Mouse (Mus musculus) monocyte, adult 2 months (primary cell): ENCODE measurements at regions not wholly inside any gene's neighbourhood (a gene's known extent, or its start where the extent isn't known, plus 50 kb on each side); places are given as distances from the start of the nearest gene placed in this dataset.

Source experiments
- DNase-seq, 2 experiments: peaks; one replicate each; pipeline ENCODE4 v3.0.0; 2022; ENCODE audit warnings: low spot score in 2 of 2, low read depth in 1 of 2

DNA sequence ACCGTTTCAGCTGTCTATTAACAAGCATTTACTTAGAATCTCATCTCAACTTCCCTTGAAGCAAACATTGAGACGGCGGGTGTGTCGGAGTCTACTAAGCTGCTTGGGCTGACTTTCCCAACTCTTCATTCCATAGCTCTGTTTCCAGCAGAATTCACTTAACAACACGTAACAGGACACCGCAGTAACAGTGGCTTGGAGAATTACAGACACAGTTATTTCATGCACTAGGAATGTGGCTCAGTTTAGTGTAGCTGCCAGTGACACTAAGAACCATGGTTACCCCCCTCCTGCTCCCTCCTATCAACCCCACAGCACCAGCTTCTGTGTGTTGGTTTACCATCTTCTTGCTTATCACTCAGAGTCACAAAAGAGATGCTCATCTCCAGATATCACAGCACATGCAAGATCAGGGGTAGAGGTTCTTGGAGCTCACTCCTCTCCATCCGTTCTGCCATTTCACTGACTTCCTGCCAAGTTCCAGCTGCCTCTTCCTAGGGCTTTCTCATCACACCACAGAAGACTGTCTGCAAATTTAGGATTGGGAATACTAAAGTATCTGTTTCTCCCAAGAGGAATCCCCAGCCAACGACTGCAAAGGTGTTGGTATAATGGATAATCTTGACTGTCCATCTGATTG, 90.7 kb downstream of the Banf2 start:
- DNase-seq: no peak

DNA sequence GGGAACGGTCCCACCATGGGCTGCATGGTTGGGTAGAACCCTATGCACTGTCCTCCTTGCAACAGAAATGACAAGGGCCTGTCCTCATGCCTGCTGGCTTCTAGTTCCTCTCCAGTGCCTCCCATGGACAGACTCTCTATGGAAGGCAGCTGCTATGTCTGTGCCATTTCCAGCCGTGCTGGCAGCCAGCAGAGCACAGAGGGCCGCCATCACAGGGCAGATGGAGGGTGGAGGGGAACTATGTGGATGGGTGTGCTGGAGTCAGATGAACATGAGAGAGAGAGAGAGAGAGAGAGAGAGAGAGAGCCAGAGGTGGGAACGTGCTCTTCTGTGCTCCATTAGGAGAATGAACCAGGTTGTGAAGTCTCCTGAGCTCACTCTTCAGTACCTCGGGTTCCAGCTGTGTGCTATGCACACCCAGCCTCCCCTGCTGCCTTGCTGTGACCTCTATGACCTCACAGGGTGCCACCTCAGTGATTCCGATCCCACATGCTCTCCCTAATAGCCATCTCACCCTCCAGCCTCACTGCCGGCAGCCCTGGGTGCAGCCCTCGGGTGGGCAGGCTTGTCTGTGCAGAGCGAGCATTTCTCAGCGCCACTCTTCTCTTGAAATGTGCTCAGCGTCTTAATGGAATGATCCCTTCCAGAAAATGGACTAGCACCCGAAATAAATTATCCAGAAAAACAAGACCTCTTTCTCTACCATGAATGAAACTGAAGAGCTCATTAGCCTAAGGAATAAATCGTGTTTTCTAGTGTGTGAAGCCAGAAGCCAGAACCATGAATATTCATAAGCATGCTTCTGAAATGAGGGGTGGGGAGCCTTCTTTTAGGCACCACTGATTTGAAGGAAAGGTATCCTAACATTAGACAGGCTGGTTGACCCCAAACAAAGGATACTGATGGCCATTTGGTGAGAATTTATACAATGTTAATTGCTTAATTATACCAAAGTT, 94.5 kb downstream of the Banf2 start:
- no peak for DNase-seq

DNA sequence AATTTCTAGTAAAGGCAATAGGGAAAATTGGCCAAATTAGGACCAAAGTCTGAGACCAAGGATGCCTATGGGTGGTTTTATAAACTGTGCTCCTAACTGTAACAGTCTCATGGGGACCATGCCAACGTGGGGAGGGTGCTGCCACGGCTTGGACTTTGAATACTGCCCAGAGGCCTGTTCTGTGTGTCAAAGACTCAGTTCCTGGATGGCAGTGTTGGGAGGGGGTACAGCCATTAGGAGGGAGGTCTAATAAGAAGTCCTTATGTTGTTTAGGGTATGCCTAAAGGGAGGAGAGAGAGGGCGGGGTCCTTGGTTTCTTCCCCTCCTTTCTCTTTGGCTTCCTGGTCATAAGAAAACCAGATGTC, 95.2 kb downstream of the Banf2 start:
- no peak for DNase-seq

DNA sequence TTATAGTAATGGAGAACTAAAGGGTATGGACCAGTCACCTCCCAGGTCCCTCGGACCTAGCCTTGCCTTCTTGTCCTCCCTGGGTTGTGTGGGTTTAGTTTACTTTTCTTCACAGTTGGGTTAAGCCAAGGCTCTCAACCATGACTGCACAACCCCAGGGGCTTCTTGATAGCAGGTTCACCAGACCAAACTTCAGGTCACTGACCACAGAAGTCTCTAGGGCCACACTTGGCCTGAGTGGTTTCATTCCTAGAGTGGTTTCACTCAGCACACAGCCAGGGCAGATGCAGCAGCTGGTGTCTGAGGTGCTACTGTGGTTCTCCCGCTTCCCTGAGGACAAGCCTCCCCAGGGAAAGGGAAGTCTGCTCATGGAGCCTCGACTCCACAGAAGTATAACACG, 95.7 kb downstream of the Banf2 start:
- DNase-seq: no peak

DNA sequence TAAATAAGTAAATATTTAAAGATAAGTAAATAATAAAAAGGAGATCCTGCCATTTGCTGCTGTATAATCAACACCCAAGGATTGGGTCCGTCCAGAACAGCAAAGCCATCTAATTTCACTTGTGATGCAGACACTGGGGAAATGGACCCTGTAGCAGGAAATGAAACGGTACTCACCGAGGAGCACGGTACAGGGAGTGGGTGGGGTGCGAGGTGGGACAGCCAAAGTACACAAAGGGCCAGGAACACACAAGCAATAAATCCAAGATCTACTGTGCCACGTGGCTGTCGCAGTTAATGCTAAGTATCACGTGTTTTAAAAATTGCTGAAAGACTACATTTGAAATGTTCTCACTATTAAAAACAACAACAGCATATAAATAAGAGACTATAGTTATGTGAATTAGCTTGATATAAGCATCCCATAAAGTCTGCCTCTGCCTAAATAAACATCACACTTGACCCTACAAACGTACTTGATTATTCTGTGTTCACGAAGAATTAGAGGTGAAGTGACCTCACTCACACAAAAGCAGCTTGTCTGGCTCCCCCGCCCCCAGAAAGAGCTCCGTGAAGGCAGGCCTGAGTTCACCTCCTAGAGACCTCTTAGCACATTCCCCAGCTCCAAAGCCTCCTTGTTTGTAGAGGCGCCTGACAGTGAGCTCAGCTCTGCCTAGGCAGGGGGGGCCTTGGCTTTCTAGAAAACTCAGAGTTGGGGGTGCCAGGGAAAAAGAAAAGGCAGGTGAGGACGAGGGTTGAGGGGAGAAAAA, 101.1 kb downstream of the Banf2 start:
- no peak for DNase-seq

DNA sequence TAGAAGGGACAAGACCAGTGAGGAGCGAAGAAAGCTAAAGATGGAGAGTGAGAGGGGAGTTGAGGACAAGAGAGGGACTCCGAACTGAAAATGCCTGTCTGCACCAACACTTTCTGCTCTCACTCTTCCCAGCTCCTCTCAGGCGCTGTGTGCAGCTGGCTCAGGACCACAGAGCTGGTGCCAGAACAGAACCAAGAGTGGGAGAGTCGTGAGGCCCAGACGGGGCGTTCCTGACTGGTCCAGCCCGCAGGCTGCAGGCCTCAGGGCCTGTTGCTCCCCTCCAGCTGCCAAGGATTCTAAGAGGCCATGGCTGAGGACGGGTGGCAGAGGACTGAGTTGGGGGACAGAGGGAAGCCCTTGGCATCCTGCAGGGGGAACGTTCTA, 101.7 kb downstream of the Banf2 start:
- DNase-seq: no peak

DNA sequence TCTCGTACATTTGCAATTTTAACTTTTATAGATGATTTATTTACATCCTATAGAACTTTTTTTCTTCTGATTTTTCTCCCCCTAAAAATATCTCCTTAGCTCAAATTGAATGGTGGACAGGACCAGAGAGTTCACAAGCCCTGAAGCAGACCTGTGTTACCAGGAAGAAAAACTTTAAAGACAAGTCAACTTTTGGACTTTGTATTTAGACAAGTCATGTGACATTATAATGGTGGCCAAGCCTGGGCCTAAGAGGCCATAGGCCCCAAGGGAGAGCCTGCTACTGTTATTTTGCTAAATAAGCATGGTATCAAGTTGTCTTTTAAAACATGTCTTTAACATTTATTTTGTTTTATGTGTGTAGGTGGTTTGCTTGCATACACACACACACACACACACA, 102.7 kb downstream of the Banf2 start:
- DNase-seq: no peak

DNA sequence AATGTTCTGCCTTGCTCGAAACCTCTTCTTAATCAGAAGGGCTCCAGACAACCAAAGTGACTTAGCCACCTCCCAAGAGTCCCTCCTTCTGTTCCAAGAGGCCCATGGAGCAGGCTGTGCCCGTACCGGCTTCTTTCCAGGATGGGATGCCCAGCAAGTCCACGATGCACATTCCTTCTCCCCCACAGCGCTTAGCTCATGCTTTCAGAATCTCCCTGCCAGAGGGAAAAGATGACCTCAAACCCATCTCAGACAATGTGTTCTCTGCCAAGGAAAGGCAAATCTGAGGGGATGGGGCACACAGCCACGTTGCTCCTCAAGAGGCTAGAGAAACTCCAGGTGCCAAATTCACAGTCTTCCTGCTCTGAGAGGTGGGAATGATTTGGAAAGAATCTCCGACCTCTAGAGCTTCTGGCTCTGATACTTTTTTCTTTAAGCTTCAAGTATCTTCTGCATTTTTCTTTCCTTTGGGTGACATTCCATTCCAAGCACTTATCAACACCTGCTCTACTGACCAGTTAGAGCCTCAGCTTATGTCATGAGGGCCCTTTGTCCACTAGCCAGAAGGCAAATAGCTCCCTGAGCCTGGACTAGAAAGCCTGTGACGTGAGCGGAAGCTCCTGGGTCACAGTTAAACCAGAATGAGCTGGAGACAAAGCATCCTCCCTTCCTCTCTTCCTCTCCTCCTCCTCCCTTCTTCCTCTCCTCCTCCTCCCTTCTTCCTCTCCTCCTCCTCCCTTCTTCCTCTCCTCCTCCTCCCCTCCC, 110.9 kb downstream of the Banf2 start:
- DNase-seq: no peak

DNA sequence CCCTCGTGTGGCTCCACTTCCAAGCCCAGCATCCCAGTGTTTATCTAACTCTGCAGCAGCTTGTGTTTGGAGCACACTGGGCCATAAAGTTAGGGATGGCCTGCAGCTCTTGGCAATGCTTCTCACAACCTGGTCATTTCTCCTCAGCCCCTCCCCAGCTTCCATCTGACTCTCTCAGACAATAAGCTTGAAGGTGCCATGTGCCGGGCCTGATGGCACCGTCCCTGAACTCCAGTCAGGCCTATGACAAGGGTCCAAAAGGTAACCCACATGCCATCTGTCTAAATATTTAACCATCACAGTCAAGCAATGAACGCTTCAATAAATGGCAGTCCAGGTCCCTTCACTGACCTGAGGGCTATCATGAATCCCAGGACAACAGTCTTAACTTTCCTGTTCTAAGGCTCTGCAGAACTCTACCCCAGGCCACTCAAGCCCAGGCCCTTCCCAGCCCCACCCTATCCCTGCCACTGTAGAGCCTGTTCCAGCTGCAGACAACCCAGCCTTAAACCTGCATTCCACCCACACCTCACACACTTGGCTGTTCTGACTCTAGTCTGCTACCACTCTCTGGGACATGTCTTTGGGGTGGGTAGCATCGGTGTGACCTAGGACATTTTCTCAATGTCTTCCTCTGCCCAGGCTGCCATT, 111.8 kb downstream of the Banf2 start:
- no peak for DNase-seq

DNA sequence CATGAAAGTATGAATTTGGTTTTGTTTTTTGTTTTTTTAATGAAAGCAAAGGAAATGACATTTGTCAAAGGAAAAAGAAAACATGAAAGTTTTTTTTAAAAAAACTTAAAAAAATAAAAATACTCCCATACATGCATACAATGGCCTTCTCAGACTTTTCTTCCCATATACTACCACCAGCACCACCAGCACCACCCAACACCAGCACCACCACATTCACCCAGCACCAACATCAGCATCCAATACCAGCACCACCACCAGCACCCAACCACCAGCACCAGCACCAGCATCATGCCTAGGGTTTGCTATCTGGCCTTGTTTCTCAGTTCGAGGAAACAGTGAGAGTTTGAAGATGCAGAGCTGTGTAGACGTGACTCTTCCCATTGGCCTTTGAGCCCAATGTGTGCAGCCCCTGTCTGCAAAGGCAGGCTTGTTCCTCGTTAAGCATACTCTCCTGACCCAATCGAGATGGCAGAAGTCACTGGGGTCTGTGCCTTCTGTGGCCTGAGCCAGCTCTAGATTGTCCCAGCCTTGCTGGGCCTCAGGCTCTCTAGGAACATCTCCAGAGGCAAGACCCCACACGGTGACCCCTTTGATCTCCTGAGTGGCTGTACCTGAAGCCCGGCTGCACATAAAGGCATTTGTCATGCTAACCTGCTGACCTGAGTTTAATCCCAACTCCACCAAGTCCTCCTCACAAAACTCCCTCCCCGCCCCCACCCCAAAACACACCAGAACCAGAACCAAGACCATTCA, 113.8 kb upstream of the Mgme1 start:
- no peak for DNase-seq

DNA sequence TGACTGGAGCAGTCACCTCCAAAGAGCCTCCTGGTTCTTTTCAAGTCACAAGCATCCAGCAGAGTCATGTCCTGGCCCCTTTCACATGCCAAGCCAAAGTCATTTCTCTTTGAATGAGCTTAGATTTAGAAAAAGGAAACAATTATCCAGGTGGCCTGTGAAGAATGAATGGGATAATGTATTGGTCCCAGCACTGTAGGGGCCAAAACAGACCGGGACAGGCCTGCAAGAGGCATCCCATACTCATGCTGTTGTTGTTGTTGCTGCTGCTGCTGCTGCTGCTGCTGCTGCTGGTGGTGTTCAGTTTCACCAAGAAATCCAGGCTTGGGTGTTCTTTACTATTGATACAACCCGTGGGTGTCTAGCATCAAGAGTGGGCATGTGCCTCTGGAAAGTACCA, 113.1 kb upstream of the Mgme1 start:
- DNase-seq: no peak

DNA sequence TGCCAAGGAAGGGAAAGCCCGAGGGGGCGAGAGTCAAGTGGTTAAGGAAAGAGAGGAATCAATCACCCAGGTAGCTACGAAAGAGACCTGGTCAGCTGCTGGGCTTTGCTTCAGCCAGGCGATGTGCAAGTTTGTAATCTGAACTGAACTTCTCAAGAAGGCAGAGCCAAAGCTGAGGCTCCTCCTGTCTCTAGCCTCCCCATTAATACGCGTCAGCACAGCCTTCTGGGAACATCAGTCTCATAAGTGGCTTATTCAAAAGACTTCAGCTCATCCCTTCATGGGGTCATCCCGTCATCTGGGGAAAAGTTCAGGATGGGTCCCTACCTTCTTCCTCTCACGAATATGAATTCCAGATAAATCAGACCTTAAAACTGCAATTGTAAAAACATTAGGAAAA, 112.2 kb upstream of the Mgme1 start:
- DNase-seq: no peak

DNA sequence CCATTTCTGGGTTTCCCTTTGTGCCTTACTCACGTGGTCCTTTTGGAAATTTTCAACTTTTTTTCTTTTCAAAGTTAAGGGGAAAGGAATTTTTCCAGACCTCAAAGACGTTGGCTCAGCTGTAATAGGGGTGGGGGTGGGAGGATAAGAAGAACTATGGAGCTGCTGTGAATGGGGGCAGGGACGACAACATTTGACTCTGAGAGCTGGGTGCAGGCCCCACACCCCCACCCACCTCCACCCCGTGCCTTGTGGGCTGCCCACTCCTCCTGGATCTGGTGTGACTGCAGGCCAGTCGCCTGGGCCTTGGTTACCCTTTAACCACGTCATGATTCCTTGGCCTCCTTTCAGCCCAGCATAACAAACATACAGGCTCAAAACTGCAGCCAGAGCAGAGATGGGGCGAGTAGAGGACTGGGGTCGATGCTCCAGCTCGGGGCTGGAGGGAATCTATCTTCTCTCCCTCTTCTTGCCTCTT, 110.6 kb upstream of the Mgme1 start:
- DNase-seq: no peak

DNA sequence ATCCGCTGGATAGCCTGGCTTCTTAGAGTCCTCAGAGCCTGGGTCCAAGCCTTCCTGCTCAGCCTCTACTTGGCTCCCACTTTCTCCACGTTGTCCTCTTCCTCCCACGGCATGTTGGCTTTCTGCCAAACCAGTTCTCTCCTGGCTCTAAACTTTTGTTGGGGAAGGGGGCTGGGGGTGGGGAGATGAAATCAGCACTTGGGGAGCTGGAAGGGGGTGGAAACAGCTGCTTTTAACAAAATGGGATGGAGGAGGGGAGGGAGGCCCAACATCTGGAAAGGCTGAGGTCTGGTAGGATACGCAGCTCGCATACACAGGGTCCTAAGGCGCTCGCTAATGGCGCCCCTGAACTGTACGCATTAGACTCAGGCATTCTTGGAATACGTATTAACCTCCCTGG, 110.0 kb upstream of the Mgme1 start:
- no peak for DNase-seq

DNA sequence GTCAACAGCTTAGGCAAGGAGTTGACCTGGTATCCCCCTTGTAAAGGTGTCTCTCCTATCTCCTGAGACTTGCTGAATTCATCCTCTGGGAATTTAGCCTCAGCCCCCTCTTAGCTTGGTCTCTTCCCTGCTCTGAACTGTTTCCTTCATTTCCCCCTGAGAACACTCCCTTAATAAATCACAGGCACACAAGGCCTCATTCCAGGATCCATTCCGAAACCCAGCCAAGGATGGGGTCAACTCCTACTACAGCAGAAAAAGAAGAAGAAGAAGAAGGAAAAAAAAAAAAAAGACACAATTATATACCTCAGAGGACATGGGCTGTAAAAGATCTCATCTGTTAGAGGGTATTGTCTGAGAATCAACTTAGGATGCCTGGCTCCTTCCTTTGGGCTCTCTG, 108.6 kb upstream of the Mgme1 start:
- DNase-seq: no peak

DNA sequence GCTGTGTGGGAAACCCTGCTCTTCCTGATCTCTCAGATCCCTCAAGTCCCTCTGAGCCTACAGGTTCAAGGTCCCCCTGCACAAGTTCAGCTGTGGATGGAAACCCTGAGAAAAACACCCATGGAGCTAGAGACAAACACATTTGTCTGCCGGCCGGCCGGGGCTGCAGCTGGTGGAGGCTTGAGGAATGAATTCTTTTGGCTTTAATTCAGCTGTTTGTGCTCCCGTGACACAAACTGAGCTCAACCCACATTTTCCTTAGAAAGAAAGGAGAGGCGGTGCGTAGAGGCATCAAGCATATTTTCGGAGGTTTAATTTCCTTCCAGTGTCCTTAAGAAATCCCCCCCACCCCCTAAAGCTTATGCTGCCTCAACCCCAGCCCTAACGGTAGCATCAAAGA, 106.4 kb upstream of the Mgme1 start:
- DNase-seq: no peak

DNA sequence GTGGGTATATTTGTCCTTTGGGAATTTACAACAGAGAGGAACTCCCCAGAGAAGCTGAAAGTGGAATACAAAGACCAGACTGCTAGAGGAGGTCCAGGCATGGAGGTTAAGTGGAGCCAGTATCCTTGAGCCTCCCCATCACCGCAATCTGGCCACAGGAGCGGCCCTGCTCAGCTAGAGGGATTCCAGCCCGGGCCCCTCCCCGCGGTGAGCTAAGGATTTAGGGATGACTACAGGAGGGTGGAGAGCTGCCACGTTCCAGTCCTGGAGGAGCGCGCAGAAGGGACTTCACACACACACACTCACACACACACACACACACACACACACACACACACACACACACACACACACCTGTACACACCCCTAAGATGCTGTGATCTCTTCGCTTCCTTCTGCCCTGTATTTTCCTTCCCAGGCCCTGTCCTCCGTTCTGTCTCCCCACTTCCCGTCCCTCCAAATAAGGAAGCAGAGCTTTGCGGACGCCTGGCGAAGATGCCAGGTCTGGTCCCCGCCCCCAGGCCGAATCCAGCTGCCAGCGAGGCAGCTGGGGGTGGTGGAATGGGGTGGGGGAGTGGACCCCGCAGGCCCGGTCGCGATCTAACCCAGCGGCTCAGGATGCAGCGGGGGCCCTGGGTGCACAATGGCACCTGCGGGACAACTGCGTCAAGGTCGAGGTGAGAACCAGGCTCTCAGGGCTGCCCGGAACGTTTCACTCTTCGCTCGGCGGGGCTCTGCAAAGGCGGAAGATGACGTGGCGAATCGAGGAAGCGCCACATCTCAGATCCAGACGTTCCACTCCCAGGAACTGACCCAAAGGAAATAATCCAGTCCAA, 105.3 kb upstream of the Mgme1 start:
- peak; percentile 48 to 62 for DNase-seq

DNA sequence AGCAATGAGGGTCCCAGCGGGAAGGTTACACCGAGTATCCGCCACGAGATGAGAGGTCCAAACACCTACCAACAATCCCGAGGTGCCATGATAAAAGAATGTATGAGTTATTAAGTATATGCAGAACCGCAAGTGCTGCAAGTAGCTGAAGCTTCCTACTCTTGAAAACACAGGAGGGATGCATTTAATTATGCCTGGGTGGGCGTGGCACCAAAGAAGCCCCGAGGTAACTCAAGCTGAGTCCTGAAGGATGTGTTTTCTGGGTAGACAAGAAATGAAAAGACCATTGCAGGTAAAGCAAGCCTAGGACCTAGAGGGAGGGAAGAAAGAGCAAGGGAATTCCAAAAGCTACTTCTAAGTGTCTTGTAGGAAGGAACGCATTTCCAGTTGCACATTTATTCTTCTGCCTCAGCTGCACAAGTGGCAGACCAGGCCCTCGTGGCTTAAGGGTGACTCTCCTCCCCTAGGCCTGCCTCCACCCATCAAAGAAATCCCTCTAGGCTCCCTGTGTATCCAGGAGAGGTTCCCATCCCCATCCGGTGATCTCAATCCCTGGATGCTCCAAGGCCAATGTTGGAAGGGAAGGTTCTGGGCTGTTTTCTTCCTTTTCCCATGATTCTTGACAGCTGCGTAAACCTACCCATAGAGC, 104.2 kb upstream of the Mgme1 start:
- DNase-seq: no peak
